Mouse (Mus musculus) small intestine, adult 2 months (tissue): ENCODE results near the gene Sugct. TPM values are rescaled to one million over a fixed set of nuclear protein-coding genes. Genes with fewer than 3 reads are reported as not detected.

Experiments used
- H3K27ac ChIP-seq: fragments of 200-500 bp; 2 replicates; pipeline ENCODE4 v1.5.1; 2012; ENCODE audit warnings: low read depth, low read length, control low read depth, inconsistent platforms; ENCODE audit not compliant: insufficient read depth
- H3K27me3 ChIP-seq: fragments of 200-500 bp; 2 replicates; pipeline ENCODE4 v1.6.1; 2012; ENCODE audit warnings: mild to moderate bottlenecking, moderate library complexity, low read length, inconsistent platforms; ENCODE audit not compliant: control insufficient read depth, insufficient read depth
- H3K36me3 ChIP-seq: fragments of 200-500 bp; 2 replicates; pipeline ENCODE4 v1.6.1; 2012; ENCODE audit warnings: mild to moderate bottlenecking, low read length, control low read depth, inconsistent platforms; ENCODE audit not compliant: control insufficient read depth, insufficient read depth
- H3K4me1 ChIP-seq: fragments of 200-500 bp; 2 replicates; pipeline ENCODE4 v1.6.1; 2012; ENCODE audit warnings: low read length, inconsistent platforms, mixed read lengths; ENCODE audit not compliant: control insufficient read depth, insufficient read depth, insufficient read length
- H3K4me3 ChIP-seq: fragments of 200-500 bp; 2 replicates; pipeline ENCODE4 v1.5.1; 2012; ENCODE audit warnings: low read depth, mild to moderate bottlenecking, control low read depth, inconsistent platforms, low read length, moderate library complexity
- CTCF ChIP-seq: fragments of 200-500 bp; IDR thresholded peaks from 2 replicates; pipeline ENCODE4 v1.5.1; 2012; ENCODE audit warnings: low read depth, mild to moderate bottlenecking, control low read depth, inconsistent platforms, low read length, moderate library complexity, mixed read lengths; ENCODE audit not compliant: insufficient replicate concordance, insufficient read length; ENCODE audit errors: extremely low read depth
- POLR2A ChIP-seq: fragments of 200-500 bp; IDR thresholded peaks from 2 replicates; pipeline ENCODE4 v1.6.1; 2012; ENCODE audit warnings: low read depth, mild to moderate bottlenecking, control low read depth, inconsistent platforms, low read length, moderate library complexity
- WGBS: fragments of 180-500 bp; shearing (Covaris S2); methylation state at CpG from one replicate; pipeline ENCODE4 v1.1.7; 2018; 5-methylcytosine and 5-hydroxymethylcytosine counted together
- polyA plus RNA-seq: library from polyadenylated mRNA; depleted of rRNA; stranded (reverse); fragments of >200 nt; gene quantifications from 2 replicates; pipeline ENCODE4 v1.2.3, GENCODE M21; 2012

The Sugct gene
- polyA plus RNA-seq, 1 experiment: 1.5 TPM

- H3K4me3 ChIP-seq: no peak overlapping the region
- TF ChIP-seq POLR2A: no peak
- no peak for TF ChIP-seq CTCF
- WGBS: 70% methylated on average over 3 of the region's 3 CpGs
- no peak overlapping the region for H3K27ac ChIP-seq
- H3K36me3 ChIP-seq: no peaks in the 10 kb centered on the region
- H3K4me1 ChIP-seq: no peaks in the 10 kb centered on the region
- H3K27me3 ChIP-seq: no peaks in the 10 kb centered on the region
These were observed 657.5 kb downstream of the Sugct start for GRCm38 (mm10) chr13:17037899-17038298.

- TF ChIP-seq CTCF: no peak
- TF ChIP-seq POLR2A: no peak
- no peak overlapping the region for H3K4me3 ChIP-seq
- 59% methylated on average over 1 of the region's 1 CpGs for WGBS
- H3K27me3 ChIP-seq: no peaks in the 10 kb centered on the region
- H3K27ac ChIP-seq: no peak overlapping the region
- no peaks in the 10 kb centered on the region for H3K36me3 ChIP-seq
- no peaks in the 10 kb centered on the region for H3K4me1 ChIP-seq
These were observed 664.6 kb downstream of the Sugct start for GRCm38 (mm10) chr13:17030761-17031160.

GRCm38 (mm10) chr13:17028595-17028994 lies 666.8 kb downstream of the Sugct start:
- no peak for TF ChIP-seq POLR2A
- TF ChIP-seq CTCF: 0 out of 2 replicates have a peak, but pooled peaks have one; percentile 6
- H3K4me1 ChIP-seq: no peaks in the 10 kb centered on the region
- H3K36me3 ChIP-seq: no peaks in the 10 kb centered on the region
- 29% methylated on average over 3 of the region's 3 CpGs for WGBS
- H3K27ac ChIP-seq: no peak overlapping the region
- no peak overlapping the region for H3K4me3 ChIP-seq
- H3K27me3 ChIP-seq: no peaks in the 10 kb centered on the region

- Histone ChIP-seq H3K4me3 (no peak overlapping the region), H3K27me3 (no peaks in the 10 kb centered on the region), H3K36me3 (no peaks in the 10 kb centered on the region), H3K27ac (no peak overlapping the region), H3K4me1 (no peaks in the 10 kb centered on the region)
- TF ChIP-seq POLR2A (no peak), CTCF (no peak)
- WGBS: 82% methylated on average over 4 of the region's 4 CpGs
These were observed 667.4 kb downstream of the Sugct start for GRCm38 (mm10) chr13:17027846-17028529.

GRCm38 (mm10) chr13:17027001-17027400 lies 668.4 kb downstream of the Sugct start:
- H3K27ac ChIP-seq: no peak overlapping the region
- H3K4me3 ChIP-seq: no peak overlapping the region
- H3K36me3 ChIP-seq: no peaks in the 10 kb centered on the region
- no peaks in the 10 kb centered on the region for H3K4me1 ChIP-seq
- no peaks in the 10 kb centered on the region for H3K27me3 ChIP-seq
- TF ChIP-seq POLR2A (no peak), CTCF (no peak)
- WGBS: 88% methylated on average over 2 of the region's 2 CpGs

- Histone ChIP-seq H3K4me3 (no peak overlapping the region), H3K27ac (no peak overlapping the region), H3K27me3 (no peaks in the 10 kb centered on the region), H3K36me3 (no peaks in the 10 kb centered on the region), H3K4me1 (no peaks in the 10 kb centered on the region)
- WGBS: 74% methylated on average over 2 of the region's 2 CpGs
- no peak for TF ChIP-seq CTCF
- no peak for TF ChIP-seq POLR2A
These were observed 698.9 kb downstream of the Sugct start for GRCm38 (mm10) chr13:16996464-16996863.

GRCm38 (mm10) chr13:16995321-16995720 lies 700.0 kb downstream of the Sugct start:
- 63% methylated on average over 3 of the region's 3 CpGs for WGBS
- no peak overlapping the region for H3K27ac ChIP-seq
- TF ChIP-seq POLR2A (no peak), CTCF (no peak)

More at GRCm38 (mm10) chr13:16995321-16995720, 700.0 kb downstream of the Sugct start:
- Histone ChIP-seq H3K36me3 (no peaks in the 10 kb centered on the region), H3K4me3 (no peak overlapping the region), H3K4me1 (no peaks in the 10 kb centered on the region), H3K27me3 (no peaks in the 10 kb centered on the region)
